22 mouse cellular contexts compared by ENCODE assay signal in the genomic region with DNA sequence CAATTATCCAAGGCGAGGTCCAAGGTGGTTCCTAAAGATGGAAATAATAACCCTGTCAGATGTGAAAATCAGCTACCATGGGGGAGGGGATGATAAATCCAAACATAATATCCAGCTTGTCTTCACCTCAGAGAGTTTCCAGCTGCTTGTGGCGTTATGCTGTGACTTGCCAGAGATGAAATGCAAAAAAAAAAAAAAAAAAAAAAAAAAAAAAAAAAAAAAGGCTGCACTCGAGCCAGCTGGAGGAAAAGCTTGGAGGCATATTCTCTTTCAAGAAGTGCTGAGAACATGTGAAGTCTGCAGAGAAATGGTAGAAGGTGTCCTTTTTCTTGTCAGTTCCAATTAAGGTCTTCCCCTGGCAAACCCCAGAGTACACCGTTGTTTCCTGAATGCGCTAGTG. TPM values are rescaled to one million over a fixed set of nuclear protein-coding genes. Genes with fewer than 3 reads are reported as not detected.
DNase-seq lines count a peak whose midpoint lies in the region; ATAC-seq and TF ChIP-seq lines count a peak whose summit lies in the region.
"Had no signal": no experiment of that assay in that cellular context is flagged by ENCODE, and none has a peak within 500 bp of the region (broad histone marks: within the 10 kb centered on the region; RNA-seq: fewer than 3 reads in every experiment).

No protein-coding gene starts in this region.

- H3K27ac ChIP-seq in embryonic facial prominence, embryonic 11.5 days (replicated peaks; ENCODE audit: low read depth, low read length): no peak overlapping the region
- H3K27ac ChIP-seq in embryonic facial prominence, embryonic 10.5 days (replicated peaks): no peak overlapping the region
- H3K27ac ChIP-seq in lung, embryonic 14.5 days (ENCODE audit: low read depth): no peak overlapping the region; the same call in 1 of the 2 replicates
- H3K27ac ChIP-seq in MEL (ENCODE audit: control insufficient read depth, low read depth, low read length): no peak overlapping the region
- H3K27ac ChIP-seq in midbrain, embryonic 11.5 days (ENCODE audit: low read depth, low read length): no peak overlapping the region
- H3K27ac ChIP-seq: embryonic facial prominence, embryonic 15.5 days; kidney, embryonic 15.5 days; lung, embryonic 15.5 days; midbrain, embryonic 15.5 days; neural tube, embryonic 15.5 days had no signal

- TF ChIP-seq CTCF in lung, embryonic 14.5 days (IDR thresholded peaks at IDR 0.05; ENCODE audit: low read depth): no peak
- no peak for TF ChIP-seq CTCF in lung, adult 2 months (IDR thresholded peaks at IDR 0.05; ENCODE audit: insufficient read depth, low read length)
- no peak for TF ChIP-seq CTCF in MEL (IDR thresholded peaks at IDR 0.05 in 2 of 3, conservative IDR thresholded peaks at IDR 0.05 in 1 of 3; ENCODE audit: control insufficient read depth in 1 of 3, insufficient read depth in 1 of 3, low read depth in 2 of 3, low read length in 3 of 3, poor library complexity in 1 of 3, severe bottlenecking in 1 of 3)

- no peaks in the 10 kb centered on the region for H3K79me2 ChIP-seq in MEL (ENCODE audit: control insufficient read depth, insufficient read depth, low read length, poor library complexity)

- no peak overlapping the region for H3K9ac ChIP-seq in embryonic facial prominence, embryonic 11.5 days (replicated peaks; ENCODE audit: low read length)
- H3K9ac ChIP-seq in lung, embryonic 14.5 days: no peak overlapping the region
- no peak overlapping the region for H3K9ac ChIP-seq in MEL (ENCODE audit: control insufficient read depth, low read depth, low read length, poor library complexity, severe bottlenecking)
- H3K9ac ChIP-seq in midbrain, embryonic 11.5 days (ENCODE audit: low read length): no peak overlapping the region
- H3K9ac ChIP-seq: embryonic facial prominence, embryonic 15.5 days; forebrain, postnatal 0 days; kidney, embryonic 15.5 days; lung, embryonic 15.5 days; midbrain, embryonic 15.5 days; neural tube, embryonic 15.5 days had no signal

- peak; percentile 40 for DNase-seq in embryonic facial prominence, embryonic 11.5 days (ENCODE audit: low spot score)
- no peak for DNase-seq in embryonic facial prominence, embryonic 10.5 days (ENCODE audit: low spot score)
- peak; percentile 70 for DNase-seq in lung, embryonic 14.5 days
- no peak for DNase-seq in lung, adult 2 months
- no peak for DNase-seq in MEL (ENCODE audit: low read depth, low spot score)
- DNase-seq in forelimb bud, embryonic 11.5 days (ENCODE audit: low read depth, low spot score): peak; percentile 45
- DNase-seq in midbrain, embryonic 11.5 days (ENCODE audit: low spot score, missing footprints): no peak
- DNase-seq in layer of hippocampus, postnatal 10 days (ENCODE audit: low spot score in 2 of 2): no peak
- DNase-seq: forebrain, postnatal 0 days; left cerebral cortex, postnatal 4 days; right cerebral cortex, postnatal 25 days had no signal

- no peak overlapping the region for H3K4me3 ChIP-seq in embryonic facial prominence, embryonic 11.5 days (ENCODE audit: low read depth, low read length)
- no peak overlapping the region for H3K4me3 ChIP-seq in embryonic facial prominence, embryonic 10.5 days
- H3K4me3 ChIP-seq in lung, embryonic 14.5 days (ENCODE audit: low read depth, low read length): no peak overlapping the region
- no peak overlapping the region for H3K4me3 ChIP-seq in lung, adult 2 months (replicated peaks; ENCODE audit: extremely low read depth, low read depth, low read length)
- no peak overlapping the region for H3K4me3 ChIP-seq in MEL (ENCODE audit: control insufficient read depth in 1 of 2, insufficient read depth in 1 of 2, low read depth in 2 of 2, low read length in 2 of 2)
- H3K4me3 ChIP-seq in midbrain, embryonic 11.5 days (ENCODE audit: low read depth, low read length): no peak overlapping the region
- H3K4me3 ChIP-seq: embryonic facial prominence, embryonic 15.5 days; kidney, embryonic 15.5 days; lung, embryonic 15.5 days; megakaryocyte, embryonic 14.5 days; midbrain, embryonic 15.5 days; neural tube, embryonic 15.5 days had no signal

- H3K4me1 ChIP-seq in embryonic facial prominence, embryonic 11.5 days (ENCODE audit: control insufficient read depth, insufficient read depth, low read length): no peaks in the 10 kb centered on the region
- peaks cover 33% of the 10 kb centered on the region for H3K4me1 ChIP-seq in embryonic facial prominence, embryonic 10.5 days
- H3K4me1 ChIP-seq in lung, embryonic 14.5 days (ENCODE audit: insufficient read depth): 0 out of 2 replicates have a peak, but pooled peaks cover 6% of the 10 kb centered on the region
- H3K4me1 ChIP-seq in lung, adult 2 months (ENCODE audit: control insufficient read depth, insufficient read depth, low read length): no peaks in the 10 kb centered on the region
- peaks cover 5 to 9% of the 10 kb centered on the region in 2 experiments for H3K4me1 ChIP-seq in MEL (ENCODE audit: control insufficient read depth in 1 of 2, insufficient read depth in 2 of 2, low read length in 2 of 2)
- no peaks in the 10 kb centered on the region for H3K4me1 ChIP-seq in midbrain, embryonic 11.5 days (ENCODE audit: control insufficient read depth, insufficient read depth, low read length)
- H3K4me1 ChIP-seq: midbrain, embryonic 15.5 days; neural tube, embryonic 15.5 days had no signal

- no peak for TF ChIP-seq EP300 in MEL (IDR thresholded peaks at IDR 0.05; ENCODE audit: low read depth in 1 of 2, low read length in 2 of 2)

- no peaks in the 10 kb centered on the region for H3K36me3 ChIP-seq in embryonic facial prominence, embryonic 11.5 days (replicated peaks; ENCODE audit: control insufficient read depth, insufficient read depth, low read depth, low read length)
- H3K36me3 ChIP-seq in embryonic facial prominence, embryonic 10.5 days (replicated peaks): peaks cover 14% of the 10 kb centered on the region
- no peaks in the 10 kb centered on the region for H3K36me3 ChIP-seq in lung, embryonic 14.5 days (ENCODE audit: insufficient read depth)
- peaks cover 0 to 9% of the 10 kb centered on the region in 2 experiments; a peak in 2 of 4 replicates for H3K36me3 ChIP-seq in MEL (ENCODE audit: control insufficient read depth in 1 of 2, insufficient read depth in 2 of 2, low read length in 2 of 2)
- H3K36me3 ChIP-seq in midbrain, embryonic 11.5 days (ENCODE audit: control insufficient read depth, insufficient read depth, low read length): no peaks in the 10 kb centered on the region
- H3K36me3 ChIP-seq: embryonic facial prominence, embryonic 15.5 days; kidney, embryonic 15.5 days; midbrain, embryonic 15.5 days; neural tube, embryonic 15.5 days had no signal

- no peak for ATAC-seq in embryonic facial prominence, embryonic 11.5 days (replicated peaks; ENCODE audit: insufficient number of reproducible peaks, low FRiP score, low TSS enrichment, low read depth)
- ATAC-seq in lung, embryonic 14.5 days (ENCODE audit: insufficient read depth): peak; percentile 8; the same call in 1 of the 2 replicates
- no peak for ATAC-seq in midbrain, embryonic 11.5 days (ENCODE audit: low FRiP score)
- ATAC-seq: CD4-positive, CD25-positive, alpha-beta regulatory T cell, adult 4 months; forebrain, postnatal 0 days; hindbrain, embryonic 16.5 days; intestine, postnatal 0 days; midbrain, embryonic 15.5 days had no signal

- 38% methylated on average over 5 of the region's 5 CpGs for WGBS in embryonic facial prominence, embryonic 11.5 days
- 48% methylated on average over 5 of the region's 5 CpGs for WGBS in embryonic facial prominence, embryonic 10.5 days
- whole genome bisulfite sequencing in lung, embryonic 14.5 days: 30% methylated on average over 5 of the region's 5 CpGs
- 51% methylated on average over 5 of the region's 5 CpGs for WGBS in lung, adult 2 months
- WGBS in midbrain, embryonic 11.5 days: 80% methylated on average over 5 of the region's 5 CpGs

- TF ChIP-seq RAD21 in MEL (IDR thresholded peaks at IDR 0.05; ENCODE audit: low read depth, low read length): no peak

- H3K9me3 ChIP-seq in embryonic facial prominence, embryonic 11.5 days (replicated peaks; ENCODE audit: control insufficient read depth, low read length): no peaks in the 10 kb centered on the region
- H3K9me3 ChIP-seq in embryonic facial prominence, embryonic 10.5 days: no peaks in the 10 kb centered on the region
- H3K9me3 ChIP-seq in lung, embryonic 14.5 days (ENCODE audit: low read depth, low read length): no peaks in the 10 kb centered on the region
- H3K9me3 ChIP-seq in MEL (replicated peaks; ENCODE audit: insufficient read depth, low read length): no peaks in the 10 kb centered on the region
- H3K9me3 ChIP-seq in midbrain, embryonic 11.5 days (ENCODE audit: control insufficient read depth, low read length): no peaks in the 10 kb centered on the region
- H3K9me3 ChIP-seq: embryonic facial prominence, embryonic 15.5 days; G1E; kidney, embryonic 15.5 days; lung, embryonic 15.5 days; midbrain, embryonic 15.5 days; neural tube, embryonic 15.5 days had no signal

- H3K27me3 ChIP-seq in embryonic facial prominence, embryonic 11.5 days (ENCODE audit: control insufficient read depth, insufficient read depth, low read length): no peaks in the 10 kb centered on the region
- H3K27me3 ChIP-seq in embryonic facial prominence, embryonic 10.5 days (replicated peaks; ENCODE audit: low read depth, poor library complexity, severe bottlenecking): no peaks in the 10 kb centered on the region
- H3K27me3 ChIP-seq in lung, embryonic 14.5 days (ENCODE audit: insufficient read depth, low read length): no peaks in the 10 kb centered on the region
- no peaks in the 10 kb centered on the region for H3K27me3 ChIP-seq in MEL (ENCODE audit: control insufficient read depth in 1 of 2, insufficient read depth in 2 of 2, low read length in 2 of 2)
- no peaks in the 10 kb centered on the region for H3K27me3 ChIP-seq in midbrain, embryonic 11.5 days (ENCODE audit: control insufficient read depth, insufficient read depth, low read length)
- H3K27me3 ChIP-seq: embryonic facial prominence, embryonic 15.5 days; kidney, embryonic 15.5 days; lung, embryonic 15.5 days; midbrain, embryonic 15.5 days; neural tube, embryonic 15.5 days had no signal

- no peak for TF ChIP-seq POLR2A in lung, adult 2 months (IDR thresholded peaks at IDR 0.05; ENCODE audit: borderline replicate concordance, extremely low read depth, low read depth, low read length)
- TF ChIP-seq POLR2A in MEL (IDR thresholded peaks at IDR 0.05; ENCODE audit: control insufficient read depth in 1 of 2, insufficient read depth in 1 of 2, low read depth in 1 of 2, low read length in 2 of 2, poor library complexity in 1 of 2): no peak

- no peak overlapping the region for H3K4me2 ChIP-seq in embryonic facial prominence, embryonic 11.5 days (ENCODE audit: low read depth, low read length)
- peak overlapping the region; percentile 18; the same call in 1 of the 2 replicates for H3K4me2 ChIP-seq in lung, embryonic 14.5 days
- H3K4me2 ChIP-seq in midbrain, embryonic 11.5 days: no peak overlapping the region
- H3K4me2 ChIP-seq: embryonic facial prominence, embryonic 15.5 days; kidney, embryonic 15.5 days; liver, embryonic 11.5 days; lung, embryonic 15.5 days; midbrain, embryonic 15.5 days; neural tube, embryonic 15.5 days had no signal

RNA-seq across cellular contexts. Expression of a gene that starts 8.6 kb away (rescaled TPM):
- 65.1 and 65.7 TPM in 2 replicates for polyA plus RNA-seq in embryonic facial prominence, embryonic 11.5 days (2014; fragmentation: Nextera tagmentation; extraction: Ambion mirVana)
- polyA plus RNA-seq in embryonic facial prominence, embryonic 10.5 days (2016; fragmentation: Nextera tagmentation; extraction: Ambion mirVana): 46.3 and 47.6 TPM in 2 replicates
- 45.5 and 47.4 TPM in 2 replicates for polyA plus RNA-seq in lung, embryonic 14.5 days (2014; fragmentation: Nextera tagmentation; extraction: Ambion mirVana)
- 18.9 and 20.2 TPM in 2 replicates for polyA plus RNA-seq in lung, adult 2 months (2012; rRNA removed)
- 10.2 and 10.9 TPM in 2 replicates for total RNA-seq in MEL (2012; rRNA removed)
- polyA plus RNA-seq in MEL (2012; ENCODE audit: insufficient read depth in 1 of 2, insufficient read length in 2 of 2, low read depth in 1 of 2, low replicate concordance in 2 of 2, missing spikeins in 1 of 2): 10 to 100 TPM in 1 of 2 experiments, not detected in 1; 24.1 TPM
- 65.4 and 67.9 TPM in 2 replicates for polyA plus RNA-seq in midbrain, embryonic 11.5 days (2014; fragmentation: Nextera tagmentation; extraction: Ambion mirVana)
- total RNA-seq in layer of hippocampus, postnatal 10 days (2021): 10 to 100 TPM; 47.8 to 55.5 TPM

RNA-seq across cellular contexts. Expression of a gene that starts 37.7 kb away (rescaled TPM):
- polyA plus RNA-seq in embryonic facial prominence, embryonic 11.5 days (2014; fragmentation: Nextera tagmentation; extraction: Ambion mirVana): 87.3 and 91.6 TPM in 2 replicates
- 56.8 and 57.5 TPM in 2 replicates for polyA plus RNA-seq in embryonic facial prominence, embryonic 10.5 days (2016; fragmentation: Nextera tagmentation; extraction: Ambion mirVana)
- polyA plus RNA-seq in lung, embryonic 14.5 days (2014; fragmentation: Nextera tagmentation; extraction: Ambion mirVana): 81.3 and 81.9 TPM in 2 replicates
- 7.6 and 10.8 TPM in 2 replicates for polyA plus RNA-seq in lung, adult 2 months (2012; rRNA removed)
- 45.0 and 52.7 TPM in 2 replicates for total RNA-seq in MEL (2012; rRNA removed)
- polyA plus RNA-seq in MEL (2012; ENCODE audit: insufficient read depth in 1 of 2, insufficient read length in 2 of 2, low read depth in 1 of 2, low replicate concordance in 2 of 2, missing spikeins in 1 of 2): 100 to 1,000 TPM in 1 of 2 experiments, 10 to 100 TPM in 1; 47.7 to 140 TPM
- 91.3 and 95.2 TPM in 2 replicates for polyA plus RNA-seq in midbrain, embryonic 11.5 days (2014; fragmentation: Nextera tagmentation; extraction: Ambion mirVana)
- 10 to 100 TPM; 78.8 to 81.9 TPM for total RNA-seq in layer of hippocampus, postnatal 10 days (2021)

Comparison
In these comparisons a context has a peak if more than half of its experiments do, and no peak if none do; other contexts are left out.
1. DNase-seq: peak in embryonic facial prominence, embryonic 11.5 days (single experiment), lung, embryonic 14.5 days (single experiment) and forelimb bud, embryonic 11.5 days (single experiment); none in embryonic facial prominence, embryonic 10.5 days (single experiment), lung, adult 2 months (single experiment), MEL (single experiment), midbrain, embryonic 11.5 days (single experiment) and layer of hippocampus, postnatal 10 days (0 of 2).